Mouse (Mus musculus) kidney, postnatal 0 days (tissue): Measurements from ENCODE around the gene Btg2. TPM values are rescaled to one million over a fixed set of nuclear protein-coding genes. Genes with fewer than 3 reads are reported as not detected.

Experiments
- ATAC-seq: fragments of 200-750 bp; cut with Nextera tagmentation; replicated peaks from 2 replicates; pipeline ENCODE4 v1.8.0; 2017; ENCODE audit warnings: low read depth, moderate number of reproducible peaks, moderate TSS enrichment, moderate library complexity; ENCODE audit not compliant: low FRiP score
- DNase-seq: peaks from one replicate; pipeline ENCODE4 v3.0.0-alpha.2; 2016; ENCODE audit warnings: low spot score
- H3K27ac ChIP-seq: fragments of 300-500 bp; sonication (generic); 2 replicates; pipeline ENCODE4 v1.5.1; 2014; ENCODE audit warnings: mild to moderate bottlenecking
- H3K27me3 ChIP-seq: fragments of 300-500 bp; sonication (generic); 2 replicates; pipeline ENCODE4 v1.6.1; 2014; ENCODE audit warnings: low read length, mixed read lengths; ENCODE audit not compliant: insufficient read depth
- H3K36me3 ChIP-seq: fragments of 300-500 bp; sonication (generic); 2 replicates; pipeline ENCODE4 v1.6.1; 2014; ENCODE audit warnings: low read length, mixed read lengths; ENCODE audit not compliant: insufficient read depth
- H3K4me1 ChIP-seq: fragments of 300-500 bp; sonication (generic); replicated peaks from 2 replicates; pipeline ENCODE4 v1.6.1; 2014; ENCODE audit warnings: antibody characterized with exemption, low read length, mixed read lengths; ENCODE audit not compliant: insufficient read depth
- H3K4me2 ChIP-seq: fragments of 300-500 bp; sonication (generic); 2 replicates; pipeline ENCODE4 v1.6.1; 2014; ENCODE audit warnings: mild to moderate bottlenecking, low read length, moderate library complexity, mixed read lengths
- H3K4me3 ChIP-seq: fragments of 300-500 bp; sonication (generic); replicated peaks from 2 replicates; pipeline ENCODE4 v1.5.1; 2014; ENCODE audit warnings: low read depth, low read length
- H3K9ac ChIP-seq: fragments of 300-500 bp; sonication (generic); 2 replicates; pipeline ENCODE4 v1.6.1; 2014; ENCODE audit warnings: low read depth, low read length
- H3K9me3 ChIP-seq: fragments of 300-500 bp; sonication (generic); replicated peaks from 2 replicates; pipeline ENCODE4 v1.6.1; 2016; ENCODE audit warnings: low read length, inconsistent platforms, mixed read lengths
- CTCF ChIP-seq: IDR thresholded peaks from 2 replicates; pipeline ENCODE4 v1.5.1; 2016; ENCODE audit warnings: antibody characterized with exemption, low read depth, mild to moderate bottlenecking, moderate library complexity
- WGBS: fragments of 180-500 bp; shearing (Covaris S2); extraction: QIAGEN DNeasy Blood & Tissue Kit; methylation state at CpG from one replicate; pipeline ENCODE4 v1.1.7; 2014; 5-methylcytosine and 5-hydroxymethylcytosine counted together
- polyA plus RNA-seq: library from polyadenylated mRNA; unstranded; fragments of >200 nt; fragmentation: Nextera tagmentation; extraction: Ambion mirVana; gene quantifications from 2 replicates; pipeline ENCODE4 v1.2.1, GENCODE M21; 2015

Gene Btg2
- polyA plus RNA-seq, 1 experiment from 2014 or later, result 37.5 TPM

GRCm38 (mm10) chr1:134080881-134081450, 2.0 kb upstream of the Btg2 start:
- no peak overlapping the region for H3K4me3 ChIP-seq
- H3K27ac ChIP-seq, result no peak overlapping the region; the same call in 1 of the 2 replicates
- no peak overlapping the region for H3K4me2 ChIP-seq
- no peaks in the 10 kb centered on the region for H3K9me3 ChIP-seq
- H3K27me3 ChIP-seq, result no peaks in the 10 kb centered on the region
- 84% methylated on average over 5 of the region's 5 CpGs for WGBS
- no peak overlapping the region for H3K9ac ChIP-seq
- H3K36me3 ChIP-seq, result peaks cover 11% of the 10 kb centered on the region
- TF ChIP-seq CTCF, result no peak
- DNase-seq (no peak), ATAC-seq (no peak)
- H3K4me1 ChIP-seq, result peaks cover 14% of the 10 kb centered on the region; the same call in 1 of the 2 replicates

GRCm38 (mm10) chr1:134080406-134080805, 1.5 kb upstream of the Btg2 start:
- no peak overlapping the region for H3K9ac ChIP-seq
- no peak for ATAC-seq
- H3K36me3 ChIP-seq, result peaks cover 17% of the 10 kb centered on the region
- WGBS, result 83% methylated on average over 4 of the region's 4 CpGs
- no peak overlapping the region for H3K4me3 ChIP-seq
- H3K27ac ChIP-seq, result peak overlapping the region; percentile 75
- H3K4me2 ChIP-seq, result no peak overlapping the region
- no peak for TF ChIP-seq CTCF
- peaks cover 19% of the 10 kb centered on the region; the same call in 1 of the 2 replicates for H3K4me1 ChIP-seq
- DNase-seq, result no peak
- no peaks in the 10 kb centered on the region for H3K27me3 ChIP-seq
- no peaks in the 10 kb centered on the region for H3K9me3 ChIP-seq

GRCm38 (mm10) chr1:134079477-134080163, 700 bp upstream of the Btg2 start:
- WGBS, result 7% methylated on average over 9 of the region's 9 CpGs
- ATAC-seq, result no peak

GRCm38 (mm10) chr1:134078061-134078795, 692 bp downstream of the Btg2 start:
- peak overlapping the region; percentile 84 for H3K9ac ChIP-seq

More at GRCm38 (mm10) chr1:134079477-134080163, 700 bp upstream of the Btg2 start:
- peak; percentile 76 for DNase-seq
- Histone ChIP-seq H3K9me3 (no peaks in the 10 kb centered on the region), H3K4me2 (peak overlapping the region; percentile 84), H3K27ac (peak overlapping the region; percentile 75), H3K4me3 (peak overlapping the region; percentile 75), H3K36me3 (peaks cover 19% of the 10 kb centered on the region), H3K4me1 (peaks cover 20% of the 10 kb centered on the region; the same call in 1 of the 2 replicates), H3K9ac (peak overlapping the region; percentile 23; the same call in 1 of the 2 replicates), H3K27me3 (no peaks in the 10 kb centered on the region)
- TF ChIP-seq CTCF, result no peak

GRCm38 (mm10) chr1:134077389-134078060, 1.4 kb downstream of the Btg2 start:
- ATAC-seq (no peak), DNase-seq (peak; percentile 79)
- WGBS, result 18% methylated on average over 14 of the region's 14 CpGs
- H3K27ac ChIP-seq, result peak overlapping the region; percentile 89; the same call in 1 of the 2 replicates
- H3K9me3 ChIP-seq, result no peaks in the 10 kb centered on the region
- peaks cover 18% of the 10 kb centered on the region for H3K4me1 ChIP-seq
- peak overlapping the region; percentile 84 for H3K9ac ChIP-seq
- TF ChIP-seq CTCF, result peak; percentile 52; the same call in 1 of the 2 replicates
- peak overlapping the region; percentile 84 for H3K4me2 ChIP-seq
- H3K36me3 ChIP-seq, result peaks cover 19% of the 10 kb centered on the region
- peak overlapping the region; percentile 75 for H3K4me3 ChIP-seq
- no peaks in the 10 kb centered on the region for H3K27me3 ChIP-seq

More at GRCm38 (mm10) chr1:134078061-134078795, 692 bp downstream of the Btg2 start:
- peak overlapping the region; percentile 84 for H3K4me2 ChIP-seq
- DNase-seq (no peak), ATAC-seq (no peak)
- H3K27me3 ChIP-seq, result no peaks in the 10 kb centered on the region
- peaks cover 19% of the 10 kb centered on the region for H3K36me3 ChIP-seq
- no peaks in the 10 kb centered on the region for H3K9me3 ChIP-seq
- no peak for TF ChIP-seq CTCF
- H3K4me3 ChIP-seq, result peak overlapping the region; percentile 75
- peak overlapping the region; percentile 89 for H3K27ac ChIP-seq
- 5% methylated on average over 19 of the region's 19 CpGs for WGBS
- H3K4me1 ChIP-seq, result peaks cover 23% of the 10 kb centered on the region

GRCm38 (mm10) chr1:134076789-134077188, 2.1 kb downstream of the Btg2 start:
- no peak for TF ChIP-seq CTCF
- Histone ChIP-seq H3K36me3 (peaks cover 19% of the 10 kb centered on the region), H3K9me3 (no peaks in the 10 kb centered on the region), H3K4me3 (peak overlapping the region; percentile 75), H3K27me3 (no peaks in the 10 kb centered on the region), H3K4me1 (peaks cover 25% of the 10 kb centered on the region), H3K9ac (peak overlapping the region; percentile 43; the same call in 1 of the 2 replicates), H3K4me2 (peak overlapping the region; percentile 84), H3K27ac (no peak overlapping the region)
- ATAC-seq, result no peak
- WGBS, result 57% methylated on average over 2 of the region's 2 CpGs
- no peak for DNase-seq
